Mouse (Mus musculus): ENCODE results near the gene Spire2.

Spire2 gene

DNA sequence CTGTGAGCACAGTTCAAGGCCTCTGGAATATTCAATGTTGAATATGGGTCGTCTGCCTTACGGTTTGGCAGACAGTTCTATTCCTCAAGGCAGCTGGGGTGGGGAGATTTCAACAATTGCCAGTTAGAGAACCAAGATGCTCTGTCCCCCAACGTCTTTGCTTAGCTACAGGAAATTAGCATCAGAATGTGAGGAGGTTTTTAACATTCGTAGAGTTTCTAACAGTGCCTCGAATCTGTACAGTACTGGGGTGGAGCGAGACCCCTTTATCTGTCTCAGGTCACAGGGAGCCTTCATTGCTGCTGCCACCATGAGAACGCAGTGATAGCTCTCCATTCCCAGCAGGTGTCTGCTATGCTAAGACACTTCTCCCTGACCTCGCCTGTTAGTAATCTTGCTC lies 43.6 kb downstream of the Spire2 start:
- intact Hi-C loops (cut with DNase I), result no loop called here

DNA sequence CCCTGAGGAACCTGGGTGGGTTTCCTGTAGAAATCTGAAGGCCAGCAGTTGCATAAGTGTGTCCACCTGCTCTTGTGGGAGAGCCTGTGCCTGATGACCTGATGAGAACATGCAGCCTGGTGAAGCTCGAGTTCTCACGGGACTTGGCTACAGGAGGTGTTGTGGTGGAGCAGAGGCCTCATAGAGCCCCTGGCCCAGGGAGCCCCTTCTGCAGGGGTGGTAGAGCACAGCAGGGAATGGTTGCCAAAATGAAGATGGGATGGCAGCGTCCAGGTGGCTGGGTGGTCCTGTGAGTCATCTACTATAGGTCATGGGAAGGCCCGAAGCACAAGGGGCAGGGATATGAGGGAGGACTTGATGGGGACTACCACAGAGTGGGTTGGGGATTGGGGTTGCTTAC lies 49.2 kb downstream of the Spire2 start:
- intact Hi-C loops (cut with DNase I), result loop anchor here (5.0 kb wide), 1 partner anchor 41 kb away; the partner anchor contains the start of gene Def8

DNA sequence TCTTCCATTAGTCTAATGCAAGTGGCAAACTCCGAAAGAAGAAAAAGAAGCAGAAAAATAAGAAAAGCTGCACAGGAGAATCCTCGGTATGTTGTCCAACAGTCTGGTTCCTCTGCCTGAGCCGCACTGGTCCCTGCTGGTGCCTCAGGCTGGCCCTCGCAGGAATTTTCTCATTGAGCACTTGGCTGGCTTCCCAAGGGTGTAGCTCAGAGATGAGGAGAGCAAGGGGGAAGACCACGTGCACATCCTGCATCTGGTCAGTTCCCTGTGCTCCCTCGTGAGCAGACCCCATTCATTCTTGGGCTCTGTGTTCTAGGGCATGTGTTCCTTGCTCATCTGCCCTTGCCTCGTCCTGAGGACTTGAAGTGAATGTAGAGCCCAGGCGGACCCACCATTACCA lies 50.0 kb downstream of the Spire2 start:
- intact Hi-C loops (cut with DNase I), result loop anchor here (5.0 kb wide), 1 partner anchor 40 kb away; the partner anchor contains the start of gene Def8

DNA sequence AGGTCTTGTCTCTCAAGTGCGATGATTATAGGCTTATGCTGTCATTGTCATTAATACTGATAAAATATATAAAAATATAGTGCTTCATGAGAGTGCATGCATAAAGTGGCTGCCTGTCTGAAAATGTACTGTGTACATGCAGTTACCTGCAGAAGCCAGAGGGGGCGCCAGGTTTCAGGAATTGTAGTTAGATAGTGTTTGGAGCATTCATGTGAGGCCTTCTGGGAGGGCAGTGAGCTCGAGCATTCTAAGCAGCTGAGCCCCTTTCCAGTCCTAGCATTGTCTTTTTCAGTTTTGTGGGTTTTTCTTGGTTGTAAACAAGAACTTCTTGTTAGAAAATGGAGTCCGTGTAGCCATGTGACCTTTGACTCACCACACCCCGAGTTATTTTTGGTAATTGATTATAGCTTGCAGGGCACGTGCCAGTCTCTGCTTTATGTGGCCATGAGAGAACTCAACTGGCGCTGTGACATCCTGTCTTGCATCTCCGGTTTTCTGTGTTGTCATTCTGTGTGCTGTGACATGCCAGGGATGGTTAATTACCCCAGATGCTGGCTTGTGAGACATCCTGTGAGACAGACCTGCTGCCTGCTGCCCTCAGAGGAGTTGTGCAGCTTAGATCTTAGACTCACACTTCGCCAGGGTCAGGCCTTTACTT lies 52.5 kb downstream of the Spire2 start:
- intact Hi-C loops (cut with DNase I), result loop anchor here (5.0 kb wide), 1 partner anchor 37 kb away; the partner anchor contains the start of gene Def8

DNA sequence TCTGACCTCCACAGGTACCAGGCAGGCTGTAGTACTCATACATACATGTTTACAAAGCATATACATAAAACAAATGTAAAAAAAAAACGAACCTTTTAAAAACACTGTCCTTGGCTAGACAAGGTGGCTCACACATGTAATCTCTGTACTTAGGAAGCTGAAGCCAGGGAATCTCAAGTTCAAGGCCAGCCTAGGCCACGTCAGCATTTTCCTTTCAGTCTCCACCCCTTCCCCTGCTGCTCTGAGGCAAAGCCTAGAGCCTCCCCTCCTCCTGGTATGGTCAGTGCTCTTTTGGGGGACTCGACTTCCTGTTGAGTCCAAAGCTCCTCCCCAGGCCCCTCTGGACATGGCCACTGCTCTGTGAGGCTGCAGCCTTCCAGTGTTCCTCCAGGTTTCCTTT lies 54.5 kb downstream of the Spire2 start:
- intact Hi-C loops (cut with DNase I), result no loop called here

DNA sequence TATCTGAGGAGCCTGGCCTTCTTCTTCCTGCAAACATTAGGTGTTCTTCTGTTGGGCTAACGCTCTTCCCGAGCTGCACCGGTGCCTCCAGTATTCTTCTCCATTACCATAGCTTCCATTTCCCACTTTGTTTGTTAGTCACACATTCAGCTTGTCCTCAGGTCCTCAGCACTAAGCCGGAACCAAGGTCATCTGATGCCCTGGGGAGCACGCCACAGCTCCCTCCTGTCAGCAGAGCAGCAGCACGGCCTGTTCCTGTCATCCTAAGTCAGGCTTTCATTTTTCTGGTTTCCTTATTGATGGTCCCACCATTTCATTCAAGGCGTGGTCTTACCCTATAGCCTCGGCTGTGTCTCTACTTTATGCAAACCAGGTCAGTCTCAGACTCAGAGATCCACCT lies 55.3 kb downstream of the Spire2 start:
- intact Hi-C loops (cut with DNase I), result no loop called here

DNA sequence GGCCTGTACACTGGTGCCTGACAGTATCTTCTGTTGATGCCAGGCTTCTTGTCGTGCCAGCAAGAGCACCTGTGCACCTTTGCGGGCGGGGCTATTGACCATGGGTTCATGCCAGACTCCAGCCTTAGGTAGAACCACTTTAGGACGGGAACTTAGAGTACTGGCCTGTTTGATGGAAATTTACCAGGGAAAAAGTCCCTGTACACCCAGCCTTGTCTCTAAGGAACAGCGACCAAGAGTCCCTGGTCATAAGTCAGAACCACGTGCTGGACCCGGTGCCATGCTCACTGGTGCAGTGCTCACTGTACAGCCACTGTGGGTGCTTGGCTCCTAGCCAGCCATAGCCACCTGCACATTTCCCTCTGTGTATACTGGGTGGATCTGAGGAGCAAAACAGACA lies 56.5 kb downstream of the Spire2 start:
- intact Hi-C loops (cut with DNase I), result no loop called here

DNA sequence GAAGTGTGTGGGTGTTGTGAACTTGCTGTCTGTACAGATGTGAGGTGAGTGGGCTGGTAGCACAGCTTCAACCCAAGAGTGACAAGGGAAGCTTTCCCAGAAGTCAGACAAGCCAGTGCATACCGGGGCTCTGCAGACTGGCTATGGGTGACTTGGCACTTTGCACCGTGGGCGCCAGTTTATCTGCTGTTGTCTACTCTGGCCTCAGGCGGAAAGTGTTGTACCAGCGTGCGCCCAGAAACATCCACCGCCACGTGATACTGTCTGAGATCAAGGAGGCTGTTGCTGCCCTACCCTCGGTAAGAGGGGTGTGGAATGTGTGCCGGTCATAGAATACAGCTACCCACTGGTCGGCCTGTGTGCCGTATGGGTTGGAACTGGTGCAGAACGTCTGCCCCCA lies 65.8 kb downstream of the Spire2 start:
- intact Hi-C loops (cut with DNase I), result no loop called here

DNA sequence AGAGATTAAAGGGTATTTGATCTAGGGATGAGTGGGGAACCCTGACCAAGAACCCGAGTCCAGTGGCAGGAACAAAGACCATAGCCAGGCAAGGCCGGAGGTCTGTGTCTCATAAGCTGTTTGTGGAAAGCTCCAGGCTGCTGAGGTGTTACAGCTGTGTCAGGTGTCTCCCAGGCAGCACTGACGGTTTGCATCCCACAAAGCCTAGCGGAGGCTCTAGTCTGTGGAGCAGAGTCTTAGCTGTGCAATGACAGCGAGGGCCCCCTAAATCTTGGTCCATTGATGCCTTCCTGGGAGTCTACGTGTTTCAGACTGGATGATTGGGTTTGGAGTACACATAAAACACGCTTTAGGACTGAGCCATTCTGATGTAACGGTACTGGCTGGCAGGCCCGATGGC lies 69.4 kb downstream of the Spire2 start:
- intact Hi-C loops (cut with DNase I), result no loop called here

DNA sequence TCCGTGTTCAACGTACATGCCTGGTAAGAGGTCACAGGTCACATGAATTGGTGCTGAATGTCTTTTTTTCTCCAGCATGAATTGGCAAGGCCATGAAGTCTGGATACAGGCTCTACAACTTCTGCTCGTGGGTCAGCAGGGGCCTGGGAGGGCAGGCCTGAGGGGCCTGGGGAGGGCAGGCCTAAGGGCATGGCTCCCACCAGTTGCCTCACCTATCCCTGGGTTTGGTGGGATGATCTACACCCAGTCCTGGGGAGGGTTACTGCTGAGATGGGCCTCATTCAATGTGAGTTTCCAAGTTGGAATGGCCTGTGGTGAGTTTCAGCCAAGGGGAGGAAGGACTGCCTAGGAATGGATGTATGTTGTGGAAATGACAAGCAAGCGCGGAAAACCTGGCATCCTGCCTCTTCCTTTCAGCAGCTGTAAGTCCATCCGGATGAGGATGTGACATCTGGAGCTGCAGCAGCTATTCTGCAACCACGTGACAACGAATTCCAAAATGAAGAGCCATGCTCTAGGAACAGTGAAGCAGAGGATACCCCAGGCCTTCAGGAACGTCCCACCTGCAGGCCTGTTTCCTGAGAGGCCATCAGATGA lies 70.3 kb downstream of the Spire2 start:
- intact Hi-C loops (cut with DNase I), result no loop called here

DNA sequence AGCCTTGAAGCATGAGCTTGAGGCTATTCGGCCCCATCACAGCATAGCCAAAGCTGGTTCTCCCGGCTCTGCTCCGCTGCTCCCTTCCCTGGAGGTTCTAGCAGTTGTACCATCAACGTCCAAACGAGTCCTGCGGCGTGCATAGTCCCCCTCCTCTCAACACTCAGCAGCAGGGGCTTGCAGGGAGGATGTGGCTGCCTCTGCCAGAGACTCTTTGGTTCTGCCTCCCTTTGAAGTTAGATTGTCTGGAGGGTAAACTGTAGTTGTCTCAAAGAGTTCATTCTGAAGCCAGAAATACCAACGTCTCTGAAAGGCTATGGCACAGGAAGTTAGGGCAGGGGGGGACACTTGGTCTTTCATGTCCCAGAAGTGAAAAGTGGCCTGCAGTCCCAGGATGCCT lies 72.0 kb downstream of the Spire2 start:
- intact Hi-C loops (cut with DNase I), result no loop called here

DNA sequence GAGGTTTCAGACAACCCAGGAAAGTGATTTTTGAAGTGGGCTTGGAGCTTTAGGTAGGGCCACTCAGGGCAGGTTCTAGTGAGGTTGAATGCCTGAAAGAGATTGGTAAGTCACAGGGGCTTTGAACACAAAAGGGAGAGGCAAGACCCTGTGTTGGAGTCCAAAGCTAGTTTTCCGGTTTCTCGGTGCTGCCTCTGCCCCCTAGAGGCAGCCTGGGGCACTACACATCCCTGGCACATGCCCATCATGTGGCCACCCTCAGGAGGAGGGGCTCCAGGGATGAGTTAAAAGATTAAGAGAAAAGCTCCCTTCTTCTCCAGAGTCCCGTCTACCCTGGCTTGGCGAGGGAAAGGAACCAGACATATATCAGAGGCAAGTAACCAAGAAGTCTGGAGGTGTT lies 74.3 kb downstream of the Spire2 start, which contains the start of gene Mc1r:
Gene Mc1r (plus strand): TSS at position 322 of the 400 bp plus-strand sequence.
- intact Hi-C loops (cut with DNase I), result no loop called here

DNA sequence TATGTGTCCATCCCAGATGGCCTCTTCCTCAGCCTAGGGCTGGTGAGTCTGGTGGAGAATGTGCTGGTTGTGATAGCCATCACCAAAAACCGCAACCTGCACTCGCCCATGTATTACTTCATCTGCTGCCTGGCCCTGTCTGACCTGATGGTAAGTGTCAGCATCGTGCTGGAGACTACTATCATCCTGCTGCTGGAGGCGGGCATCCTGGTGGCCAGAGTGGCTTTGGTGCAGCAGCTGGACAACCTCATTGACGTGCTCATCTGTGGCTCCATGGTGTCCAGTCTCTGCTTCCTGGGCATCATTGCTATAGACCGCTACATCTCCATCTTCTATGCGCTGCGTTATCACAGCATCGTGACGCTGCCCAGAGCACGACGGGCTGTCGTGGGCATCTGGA lies 75.1 kb downstream of the Spire2 start:
- intact Hi-C loops (cut with DNase I), result no loop called here

DNA sequence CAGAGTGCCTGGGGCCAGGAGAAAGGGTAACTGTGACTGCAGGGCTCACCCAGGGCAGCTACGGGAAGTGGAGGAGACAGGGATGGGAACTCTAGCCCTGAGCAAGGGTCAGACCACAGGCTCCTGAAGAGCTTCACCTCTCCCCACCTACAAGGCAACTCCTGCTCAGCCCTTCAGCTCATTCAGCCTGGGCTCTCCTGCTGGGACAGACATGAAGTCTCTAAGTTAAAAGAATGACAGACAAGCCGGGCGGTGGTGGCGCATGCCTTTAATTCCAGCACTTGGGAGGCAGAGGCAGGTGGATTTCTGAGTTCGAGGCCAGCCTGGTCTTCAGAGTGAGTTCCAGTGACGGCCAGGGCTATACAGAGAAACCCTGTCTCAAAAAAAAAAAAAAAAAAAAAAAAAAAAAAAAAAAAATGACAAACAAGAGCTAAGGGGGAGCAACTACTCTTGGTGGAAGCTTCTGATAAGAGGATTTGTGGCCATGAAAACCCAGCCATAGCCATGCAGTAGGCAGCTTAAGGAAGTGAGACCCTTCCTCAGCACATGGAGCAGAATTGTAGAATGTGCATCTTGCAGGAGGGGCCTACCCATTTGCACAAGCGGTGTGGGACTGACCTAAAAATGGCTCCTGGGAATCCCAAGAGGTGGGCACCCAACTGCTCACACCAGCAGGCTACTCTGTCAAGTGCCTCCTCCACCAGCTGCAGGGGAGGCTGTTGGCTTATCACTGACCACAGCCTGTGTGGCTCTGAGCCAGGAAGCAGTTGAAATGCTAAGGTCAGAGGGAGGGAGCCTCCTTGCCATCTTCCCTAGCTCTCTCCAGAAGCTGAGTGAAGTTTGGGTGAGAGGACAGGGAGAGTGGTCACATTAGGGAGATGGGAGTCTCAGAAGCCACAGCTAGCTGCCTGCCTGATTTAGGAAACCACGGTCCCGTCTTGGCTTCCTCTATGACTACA lies 76.4 kb downstream of the Spire2 start:
- intact Hi-C loops (cut with DNase I), result no loop called here

DNA sequence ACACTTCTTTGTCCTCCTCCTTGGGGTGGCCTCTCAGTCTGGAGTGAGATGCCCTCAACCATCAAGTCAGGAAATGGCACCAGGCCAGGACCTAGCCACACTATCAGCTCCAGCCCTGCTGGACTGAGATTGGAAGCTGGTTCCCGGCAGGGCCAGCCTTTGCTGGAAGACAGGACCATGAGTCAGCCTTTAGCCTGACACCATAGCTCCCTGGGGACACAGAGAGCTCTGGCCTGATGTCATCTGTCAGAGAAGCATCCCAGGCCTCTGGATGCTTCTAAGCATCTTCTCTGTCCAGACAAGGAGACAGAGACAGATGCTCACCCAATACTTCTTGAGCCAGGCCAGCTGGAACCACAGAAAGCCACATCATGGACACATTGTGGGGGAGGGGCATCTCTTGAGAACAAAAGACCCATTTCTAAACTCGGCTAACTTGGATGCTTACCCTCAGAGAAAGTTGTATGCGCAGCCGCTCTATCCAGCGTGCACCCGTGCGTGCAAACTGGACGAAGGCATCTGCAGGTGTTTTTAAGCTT lies 77.6 kb downstream of the Spire2 start:
- intact Hi-C loops (cut with DNase I), result no loop called here

DNA sequence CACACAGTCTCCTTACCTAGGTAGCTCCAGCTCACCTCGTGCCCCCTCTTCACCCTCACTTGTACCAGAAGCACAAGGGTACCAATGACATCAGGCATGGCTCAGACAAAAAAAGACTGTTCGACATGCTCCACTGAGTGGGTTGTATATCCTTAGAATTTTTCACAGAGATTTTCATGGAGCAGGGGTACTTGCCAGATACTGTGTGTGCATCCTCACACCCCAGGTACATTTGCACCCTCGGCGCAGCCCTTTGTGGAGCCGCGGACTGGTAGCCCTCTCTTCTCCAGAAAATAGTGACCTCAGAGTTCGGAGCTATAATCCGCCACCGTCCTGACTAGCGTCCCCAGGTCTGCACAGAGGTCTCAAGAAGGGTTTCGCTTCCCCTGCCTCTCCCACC lies 78.3 kb downstream of the Spire2 start:
- intact Hi-C loops (cut with DNase I), result no loop called here

DNA sequence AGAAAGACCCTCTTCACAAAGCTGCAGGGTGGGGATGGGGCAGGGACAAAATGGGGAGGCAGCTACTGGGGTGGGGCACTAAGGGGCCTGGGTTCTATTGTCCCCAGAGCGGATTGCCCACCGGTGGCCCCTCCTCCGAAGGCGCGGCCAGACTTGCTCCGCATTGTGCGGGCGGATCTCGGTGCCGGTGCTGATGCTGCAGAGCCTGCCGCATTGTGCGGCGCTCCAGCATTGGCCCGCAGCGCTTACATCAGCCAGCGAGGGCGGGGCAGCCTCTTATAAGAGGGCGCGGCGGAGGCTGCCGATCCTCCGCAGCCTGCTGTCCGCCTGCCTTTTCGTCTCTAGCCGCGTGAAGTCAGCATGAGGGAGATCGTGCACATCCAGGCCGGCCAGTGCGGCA lies 78.7 kb downstream of the Spire2 start, which contains the start of gene Tubb3:
Gene Tubb3 (plus strand): TSS at position 179 of the 400 bp plus-strand sequence.
- intact Hi-C loops (cut with DNase I), result no loop called here

DNA sequence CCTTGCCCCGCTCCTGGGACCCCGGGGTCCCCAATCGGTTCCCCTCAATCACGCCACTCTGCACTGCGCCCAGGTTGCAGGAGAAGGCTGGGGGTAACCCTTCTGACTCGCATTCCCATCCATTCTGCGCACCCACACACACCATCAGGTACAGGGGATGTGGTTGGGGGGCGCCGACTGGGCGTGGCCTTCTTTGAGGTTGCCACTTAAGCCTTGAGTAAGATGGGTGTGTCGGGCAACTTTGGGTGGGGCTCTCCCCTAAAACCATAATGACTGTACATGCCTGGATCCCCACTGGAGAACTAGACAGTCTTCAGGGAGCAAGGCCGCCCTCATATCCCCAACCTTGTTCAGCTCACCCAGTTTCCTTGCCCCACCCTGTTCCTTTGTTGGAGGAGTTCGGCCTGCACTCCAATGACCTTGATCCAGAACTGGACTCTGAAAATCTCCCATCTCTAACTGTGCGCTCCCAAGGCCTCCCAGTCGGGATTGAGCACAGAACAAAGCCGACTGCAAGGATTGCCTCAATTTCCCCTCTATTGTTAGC lies 79.3 kb downstream of the Spire2 start:
- intact Hi-C loops (cut with DNase I), result no loop called here

DNA sequence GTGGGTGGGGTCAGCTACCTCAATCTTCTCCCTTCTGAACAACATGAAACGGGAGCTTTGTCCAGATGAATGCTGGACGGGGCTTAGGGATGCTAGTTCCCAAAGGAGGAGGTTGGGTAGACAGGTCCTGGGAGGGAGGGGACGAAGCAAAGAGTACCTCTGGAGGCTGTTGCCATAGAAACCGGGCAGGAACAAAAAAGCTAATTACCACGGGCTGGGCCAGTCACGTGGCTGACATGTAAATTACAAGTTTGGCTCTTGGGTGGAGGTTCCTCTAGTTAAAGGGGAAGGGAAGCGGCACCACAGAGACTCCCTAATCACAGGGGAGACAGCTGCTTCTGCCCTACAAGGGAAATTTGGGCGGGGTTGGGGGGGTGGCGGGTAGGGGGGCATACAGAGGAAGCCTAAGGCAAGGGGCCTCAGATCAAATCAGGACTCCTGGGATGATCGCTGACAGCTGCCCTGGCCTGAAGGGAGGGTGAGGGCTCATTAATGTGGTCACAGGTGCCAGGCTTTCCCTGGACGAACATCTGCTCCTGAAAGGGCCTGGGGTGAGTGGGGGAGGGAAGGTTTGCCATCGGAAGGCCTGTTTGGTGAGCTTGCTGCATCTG lies 80.2 kb downstream of the Spire2 start:
- intact Hi-C loops (cut with DNase I), result no loop called here

DNA sequence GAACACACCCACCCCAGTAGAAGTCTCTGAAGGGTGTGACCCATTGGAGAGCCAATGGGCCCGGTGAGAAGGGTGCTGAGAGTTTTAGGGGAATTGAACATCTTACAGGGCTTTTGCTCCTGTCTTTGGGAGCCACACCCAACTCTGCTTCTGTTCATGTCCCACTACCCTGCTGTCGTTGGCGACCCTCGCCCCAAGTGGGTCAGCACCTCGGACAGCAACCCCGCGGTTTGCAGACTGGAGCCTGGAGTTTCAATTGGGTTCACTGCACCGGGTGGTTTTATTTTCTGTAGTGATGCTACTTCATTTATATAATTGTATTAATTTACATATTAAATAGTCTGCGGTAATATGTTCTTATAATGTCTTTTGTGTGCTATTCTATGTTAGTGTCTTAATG lies 81.7 kb downstream of the Spire2 start:
- intact Hi-C loops (cut with DNase I), result no loop called here
